Mouse (Mus musculus): ENCODE measurements at regions not wholly inside any gene's neighbourhood (a gene's known extent, or its start where the extent isn't known, plus 50 kb on each side); places are given as distances from the start of the nearest gene placed in this dataset.

DNA sequence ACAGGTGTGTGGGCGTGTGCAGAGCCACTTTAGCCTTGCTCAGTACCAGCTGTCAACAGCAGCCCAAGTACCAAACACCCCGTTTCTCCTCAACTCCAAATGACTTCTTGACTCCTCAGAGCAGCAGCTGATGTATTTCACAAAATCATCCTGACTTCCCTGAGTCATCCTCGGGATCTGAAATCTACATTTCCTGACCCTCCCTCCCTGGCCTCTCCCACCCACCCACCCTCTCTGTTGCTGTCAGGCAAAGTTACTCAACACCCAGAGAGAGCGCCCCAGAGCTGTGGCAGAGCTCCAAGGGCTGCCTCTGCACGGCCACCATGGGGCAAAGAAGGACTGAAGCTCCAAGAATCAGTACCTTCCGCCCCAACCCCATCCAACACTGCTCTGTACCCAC is 83.5 kb upstream of the Cyp1b1 start:
- no peak for DNase-seq (ENCODE audit: low spot score)

DNA sequence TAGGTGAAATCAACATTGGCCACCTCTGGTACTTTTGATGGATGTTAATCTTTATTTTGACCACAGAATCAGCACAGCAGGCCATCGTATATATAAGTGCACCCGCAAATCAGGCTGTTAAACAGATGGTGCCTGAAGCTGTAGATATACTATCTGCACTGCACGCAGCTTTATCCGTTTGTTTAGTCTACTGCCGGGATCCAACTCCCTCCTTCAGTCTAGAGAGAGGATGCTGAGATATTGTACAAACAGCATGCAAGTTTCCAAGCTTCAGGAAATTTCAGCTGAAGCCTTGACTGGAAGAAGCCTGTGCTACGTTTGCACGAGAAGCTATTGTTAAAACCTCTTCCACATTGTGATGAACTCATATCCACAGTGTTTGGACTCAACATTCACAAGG is 75.3 kb upstream of the Cyp1b1 start:
- DNase-seq (ENCODE audit: low spot score): no peak

DNA sequence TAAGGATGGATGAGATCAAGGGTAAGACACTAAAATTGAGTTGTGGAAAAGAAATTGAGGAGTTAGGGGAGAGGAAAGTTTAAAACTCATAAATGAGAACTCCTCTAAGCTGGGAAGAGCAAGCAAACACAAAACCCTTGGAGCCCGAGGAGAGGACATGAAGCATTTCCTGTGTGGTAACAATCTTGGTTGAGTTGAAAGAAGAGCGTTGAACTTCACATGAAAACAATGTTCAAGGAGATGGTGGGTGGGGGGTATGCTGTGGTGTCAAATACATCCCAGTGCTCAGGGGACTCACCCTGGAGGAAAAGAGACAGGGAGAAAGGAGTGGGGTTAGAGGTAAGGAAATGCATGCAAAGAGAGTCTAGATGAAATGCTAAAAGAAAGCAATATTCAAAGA is 72.3 kb upstream of the Cyp1b1 start:
- DNase-seq (ENCODE audit: low spot score): no peak

DNA sequence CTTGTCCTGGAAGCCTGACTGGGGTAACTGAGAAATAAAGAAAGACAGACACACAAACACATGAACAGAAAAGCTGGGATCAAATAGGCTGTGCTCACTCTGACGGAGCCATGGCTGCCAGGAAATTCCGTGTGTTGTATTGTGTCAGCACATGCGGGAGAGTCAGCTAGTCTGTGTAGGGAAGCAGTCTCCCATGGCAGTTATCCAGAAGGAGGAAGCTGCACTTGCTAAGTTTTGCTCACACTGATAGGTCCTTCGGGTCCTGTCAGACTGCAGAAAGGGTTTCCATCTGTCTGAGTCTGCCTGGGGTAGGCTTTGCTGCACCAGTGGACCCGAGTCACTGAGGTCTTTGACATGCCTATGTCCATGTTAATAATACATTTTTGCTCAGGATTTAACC is 71.8 kb upstream of the Cyp1b1 start:
- no peak for DNase-seq (ENCODE audit: low spot score)

DNA sequence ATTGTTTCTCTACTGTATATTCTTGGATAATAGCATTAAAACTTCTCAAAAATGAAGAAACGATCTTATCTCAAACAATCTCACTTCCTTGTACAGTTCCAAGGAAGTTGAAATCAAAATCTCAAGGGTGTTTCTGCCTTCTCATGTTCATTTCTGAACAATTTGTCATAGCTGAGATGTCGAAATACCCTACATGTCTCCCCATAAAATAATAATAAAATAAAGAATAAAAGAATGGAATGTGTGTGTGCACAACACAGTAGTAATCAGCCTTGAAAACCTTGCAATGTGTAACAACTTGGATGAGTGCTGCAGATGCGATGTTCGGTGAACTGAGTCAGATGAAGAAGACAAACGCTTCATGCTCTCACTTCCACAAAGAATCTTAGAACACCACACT is 71.4 kb upstream of the Cyp1b1 start:
- DNase-seq (ENCODE audit: low spot score): no peak

DNA sequence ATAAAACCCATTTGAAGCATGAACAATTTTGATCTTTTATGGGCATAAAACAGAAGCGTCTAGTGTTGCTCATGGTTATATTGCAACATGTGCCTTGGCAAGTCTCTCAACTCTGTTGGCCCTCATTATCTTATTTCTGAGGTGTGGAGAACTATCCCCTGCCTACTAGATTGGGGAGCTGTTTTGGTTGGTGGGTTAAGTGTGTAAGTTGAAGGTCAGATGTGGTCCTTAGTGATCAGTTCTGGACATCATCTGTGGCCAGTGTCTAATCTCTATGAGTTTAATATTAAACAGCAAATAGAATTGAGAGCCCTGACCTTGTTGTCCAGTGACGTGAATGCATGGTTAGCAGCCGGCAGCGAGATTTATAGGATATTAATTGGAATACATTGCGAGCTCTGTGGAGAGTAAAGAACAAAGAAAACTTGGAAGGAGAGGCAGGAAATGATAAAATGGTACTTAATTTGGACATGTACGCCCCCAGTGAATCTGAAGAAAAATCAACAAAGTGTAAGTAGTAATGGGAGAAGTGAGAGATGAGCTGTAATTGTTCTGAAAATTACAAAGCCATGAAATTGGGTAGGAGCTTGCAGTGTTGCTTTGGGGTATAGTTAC is 69.5 kb upstream of the Cyp1b1 start:
- DNase-seq (ENCODE audit: low spot score): no peak

DNA sequence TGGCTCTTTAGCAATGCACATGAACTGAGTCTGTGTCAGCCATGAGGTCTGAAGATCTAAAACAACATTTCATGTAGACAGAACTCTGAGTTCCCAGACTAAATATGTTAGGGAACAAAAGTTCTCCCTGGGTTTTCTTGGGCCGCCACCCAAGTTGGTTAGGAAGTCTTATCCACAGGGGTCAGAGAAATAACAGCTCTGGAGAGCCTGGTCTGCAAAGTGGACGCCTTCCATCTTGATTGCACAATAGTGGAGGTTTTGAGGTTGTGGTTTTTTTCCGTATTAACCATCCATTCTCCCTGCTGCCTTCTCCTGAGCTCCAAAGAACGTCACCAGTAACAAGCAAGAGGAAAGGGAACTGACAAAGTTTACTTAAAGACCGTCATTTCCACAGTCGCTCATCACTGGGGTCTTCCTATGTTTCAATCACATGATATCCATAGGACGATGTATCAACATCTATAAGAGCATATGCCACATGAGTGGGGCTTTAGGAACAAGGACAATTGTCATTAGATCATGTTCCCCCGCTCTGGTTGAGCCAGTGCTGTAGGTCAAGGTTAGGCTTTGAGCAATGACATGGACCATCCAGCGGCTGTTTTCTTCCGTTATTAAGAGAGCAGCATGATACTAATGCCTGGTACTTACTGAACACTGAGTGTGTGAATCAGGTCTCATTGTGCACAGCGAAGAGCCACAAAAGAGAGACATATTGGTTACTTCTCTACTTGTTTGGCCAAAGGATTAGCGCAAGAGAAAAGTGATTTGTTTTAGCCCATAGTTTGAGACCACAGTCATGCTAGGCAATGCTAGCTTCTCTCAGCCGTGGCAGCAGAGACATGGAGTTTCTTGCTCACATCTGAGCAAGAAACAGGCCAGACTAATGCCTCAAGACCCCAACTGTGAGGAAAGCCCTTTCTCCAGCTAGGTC is 67.1 kb upstream of the Cyp1b1 start:
- peak; percentile 33 for DNase-seq (ENCODE audit: low spot score)

DNA sequence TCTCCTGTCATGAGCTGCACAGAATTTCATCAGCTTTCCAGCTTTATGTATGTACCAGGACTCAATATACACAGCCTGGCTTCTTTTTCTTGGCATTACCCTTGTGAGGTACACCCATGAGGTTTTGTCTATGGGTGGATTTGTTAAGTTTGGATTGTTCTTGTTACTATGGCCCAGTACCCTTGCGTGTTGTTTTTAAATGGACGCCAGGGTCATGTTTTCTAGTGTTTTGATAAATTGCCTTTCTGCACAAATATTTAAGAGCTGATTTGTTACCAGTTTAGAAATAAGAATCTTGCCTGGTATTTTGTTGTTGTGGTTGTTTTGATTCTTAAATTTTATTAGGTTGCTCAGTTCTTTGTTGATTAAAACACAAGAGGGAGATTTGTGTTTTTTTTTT is 66.4 kb upstream of the Cyp1b1 start:
- no peak for DNase-seq (ENCODE audit: low spot score)

DNA sequence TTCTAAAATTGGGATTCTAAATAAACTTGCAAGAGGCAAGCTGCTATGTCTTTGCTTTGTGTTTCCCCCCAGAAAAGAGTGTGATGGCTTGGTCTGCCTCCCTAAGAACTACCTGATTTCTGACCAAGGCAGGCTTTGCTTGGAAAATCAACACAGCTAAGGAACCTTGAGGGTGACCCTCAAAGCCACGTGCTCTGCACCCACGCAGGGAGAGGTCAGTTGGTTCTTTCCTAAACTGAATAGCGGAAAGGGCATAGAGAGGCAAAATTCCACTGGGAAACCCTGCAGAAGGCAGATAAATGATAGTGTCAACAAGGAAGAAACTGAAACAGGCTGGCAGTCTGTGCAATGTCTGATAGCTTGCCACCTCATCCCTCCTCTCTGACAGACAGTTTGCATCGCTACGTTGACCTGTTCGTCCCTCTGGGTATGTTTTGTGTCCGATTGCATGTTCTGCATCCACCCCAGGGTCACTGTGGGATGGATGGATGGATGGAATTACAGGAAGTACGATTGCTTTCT is 63.1 kb upstream of the Cyp1b1 start:
- no peak for DNase-seq (ENCODE audit: low spot score)

DNA sequence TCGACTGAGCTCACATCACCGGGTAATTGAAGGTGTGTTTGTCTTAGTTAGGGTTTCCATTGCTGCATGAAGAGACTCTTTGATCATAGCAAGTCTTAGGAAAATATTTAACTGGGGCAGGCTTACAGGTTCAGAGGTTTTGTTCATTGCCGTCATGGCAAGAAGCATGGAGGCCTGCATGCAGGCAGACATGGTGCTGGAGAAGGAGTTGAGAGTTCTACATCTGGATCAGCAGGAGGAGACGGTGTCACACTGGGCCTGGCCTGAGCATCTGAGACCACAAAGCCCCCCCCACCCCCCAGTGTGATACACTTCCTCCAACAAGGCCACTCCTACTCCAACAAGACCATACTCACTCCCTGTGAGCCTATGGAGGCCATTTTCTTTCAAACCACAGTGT is 61.3 kb upstream of the Cyp1b1 start:
- DNase-seq (ENCODE audit: low spot score): no peak

DNA sequence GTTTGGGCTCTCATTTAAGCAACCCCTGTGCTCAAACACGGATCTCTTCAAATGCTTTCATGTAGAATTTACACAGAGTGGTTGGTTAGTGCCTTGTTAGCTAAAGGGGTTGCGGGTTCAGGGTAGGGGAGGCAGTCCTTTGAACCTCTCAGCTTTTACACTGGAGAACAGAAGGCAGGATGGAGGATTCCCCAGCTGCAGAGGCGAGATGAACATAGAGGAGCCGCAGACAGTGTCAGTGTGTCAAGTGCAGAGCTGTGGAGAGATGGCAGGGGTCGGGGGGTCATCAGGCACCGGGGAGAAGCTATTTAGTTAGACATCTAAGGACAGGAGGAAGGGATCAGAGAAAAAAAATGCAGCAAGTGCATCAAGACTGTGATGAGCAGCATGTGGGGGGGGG is 60.4 kb upstream of the Cyp1b1 start:
- DNase-seq (ENCODE audit: low spot score): no peak

DNA sequence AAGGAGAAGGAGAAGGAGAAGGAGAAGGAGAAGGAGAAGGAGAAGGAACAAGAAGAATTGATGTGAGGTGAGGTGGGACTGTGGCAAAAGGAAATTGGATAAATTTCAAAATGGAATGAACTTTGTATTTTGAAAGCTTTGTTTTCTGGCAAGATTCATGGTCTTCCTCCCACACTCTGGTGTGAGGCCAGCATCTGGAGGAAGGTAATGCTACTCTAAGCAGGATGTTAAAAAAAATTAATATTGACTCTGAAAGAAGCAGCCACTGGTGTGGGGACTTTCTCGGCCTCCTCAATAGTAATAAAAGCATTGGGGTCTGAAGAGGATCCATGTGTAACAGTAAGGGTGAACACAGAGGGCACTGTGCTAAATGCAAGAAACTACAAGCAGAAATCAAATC is 59.4 kb upstream of the Cyp1b1 start:
- no peak for DNase-seq (ENCODE audit: low spot score)

DNA sequence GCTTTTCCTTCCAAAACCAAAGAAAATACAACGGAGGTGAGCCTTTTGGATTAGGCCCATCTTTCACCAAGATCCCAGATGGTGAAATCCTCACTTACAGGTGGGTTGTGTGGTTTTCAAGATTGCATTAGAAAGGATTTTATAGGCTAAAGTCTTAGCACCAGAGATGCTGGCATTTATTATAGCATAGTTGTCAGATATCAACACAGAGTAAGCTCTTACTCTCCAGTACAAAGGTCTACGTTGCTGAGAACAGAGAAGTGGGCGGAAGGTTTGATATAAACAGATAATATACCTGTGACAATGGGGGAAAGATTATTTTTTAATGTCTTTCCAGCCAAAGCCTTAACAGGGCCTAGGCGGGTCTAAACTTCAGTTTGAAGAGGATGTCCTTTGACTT is 57.4 kb upstream of the Cyp1b1 start:
- no peak for DNase-seq (ENCODE audit: low spot score)

DNA sequence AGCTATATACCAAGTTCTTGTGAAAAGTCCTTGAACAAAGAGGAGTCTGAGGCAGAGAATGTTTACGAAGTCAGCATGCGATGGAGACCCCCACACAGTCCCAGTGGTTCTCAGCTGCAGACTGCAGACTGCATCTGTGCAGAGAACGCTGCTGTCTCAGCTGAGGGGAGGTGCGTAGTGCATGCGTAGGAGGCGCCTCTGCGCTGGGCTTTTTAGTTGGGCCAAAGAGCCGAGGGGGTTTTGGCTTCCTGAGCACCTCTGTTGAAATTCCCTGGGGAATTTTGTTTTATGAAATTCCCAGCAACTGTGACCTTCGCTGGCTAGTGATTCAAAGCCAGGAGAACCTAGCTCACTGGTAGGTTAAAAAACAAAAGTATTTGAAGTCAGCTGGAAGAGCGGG is 56.9 kb upstream of the Cyp1b1 start:
- DNase-seq (ENCODE audit: low spot score): peak; percentile 47

DNA sequence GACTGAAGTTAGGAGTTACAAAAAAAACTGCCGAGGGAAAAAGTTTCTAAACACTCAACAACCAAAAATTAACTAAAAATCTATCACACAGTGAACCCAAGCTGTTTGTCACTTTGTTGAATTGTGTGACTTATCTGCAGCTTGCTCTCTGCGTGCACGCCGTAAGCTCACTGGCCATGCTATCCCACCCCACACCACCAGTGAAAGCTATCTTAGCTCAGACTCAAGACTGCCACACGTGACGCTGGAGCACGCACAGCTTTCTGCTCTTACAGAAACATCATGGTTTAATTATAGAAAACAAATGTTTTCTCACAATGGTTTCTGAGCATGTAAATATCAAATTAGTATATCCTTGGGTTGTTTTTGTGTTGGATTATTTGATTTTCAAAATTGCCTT is 56.0 kb upstream of the Cyp1b1 start:
- DNase-seq (ENCODE audit: low spot score): no peak

DNA sequence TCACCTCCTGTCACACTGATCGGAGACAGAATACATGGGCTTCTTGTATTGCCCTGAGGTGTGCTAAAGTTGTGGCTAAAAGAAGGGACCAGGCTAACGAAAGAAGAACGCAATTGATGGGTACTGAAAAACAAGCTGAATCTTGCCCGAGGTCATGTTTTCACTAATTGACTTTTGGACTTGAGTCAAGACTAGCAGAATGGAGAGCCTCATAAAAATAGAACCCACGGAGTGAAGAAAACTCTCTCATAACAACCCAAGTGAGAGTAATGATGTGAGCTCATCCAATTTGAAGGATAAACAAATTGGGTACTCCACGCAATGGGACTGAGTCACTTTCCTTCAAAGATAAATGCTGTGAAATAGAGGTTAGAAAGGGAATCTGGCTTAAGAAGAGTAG is 55.0 kb upstream of the Cyp1b1 start:
- no peak for DNase-seq (ENCODE audit: low spot score)

DNA sequence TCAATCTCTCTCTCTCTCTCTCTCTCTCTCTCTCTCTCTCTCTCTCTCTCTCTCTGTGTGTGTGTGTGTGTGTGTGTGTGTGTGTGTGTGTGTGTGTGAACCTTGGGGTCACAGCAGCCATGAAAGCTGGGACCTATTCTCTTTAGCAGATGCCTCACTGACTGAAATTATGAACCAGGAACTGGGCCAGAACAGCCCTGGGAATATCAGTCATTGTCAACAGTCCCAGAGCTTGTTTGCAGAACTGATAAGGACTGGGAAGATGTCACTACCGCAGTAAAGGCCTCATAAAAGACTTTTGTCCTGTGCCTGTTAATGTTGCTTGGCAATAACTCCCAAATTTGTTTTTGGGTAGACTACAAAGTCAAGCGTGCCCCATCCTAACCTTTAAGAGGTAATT is 53.2 kb upstream of the Cyp1b1 start:
- no peak for DNase-seq (ENCODE audit: low spot score)

DNA sequence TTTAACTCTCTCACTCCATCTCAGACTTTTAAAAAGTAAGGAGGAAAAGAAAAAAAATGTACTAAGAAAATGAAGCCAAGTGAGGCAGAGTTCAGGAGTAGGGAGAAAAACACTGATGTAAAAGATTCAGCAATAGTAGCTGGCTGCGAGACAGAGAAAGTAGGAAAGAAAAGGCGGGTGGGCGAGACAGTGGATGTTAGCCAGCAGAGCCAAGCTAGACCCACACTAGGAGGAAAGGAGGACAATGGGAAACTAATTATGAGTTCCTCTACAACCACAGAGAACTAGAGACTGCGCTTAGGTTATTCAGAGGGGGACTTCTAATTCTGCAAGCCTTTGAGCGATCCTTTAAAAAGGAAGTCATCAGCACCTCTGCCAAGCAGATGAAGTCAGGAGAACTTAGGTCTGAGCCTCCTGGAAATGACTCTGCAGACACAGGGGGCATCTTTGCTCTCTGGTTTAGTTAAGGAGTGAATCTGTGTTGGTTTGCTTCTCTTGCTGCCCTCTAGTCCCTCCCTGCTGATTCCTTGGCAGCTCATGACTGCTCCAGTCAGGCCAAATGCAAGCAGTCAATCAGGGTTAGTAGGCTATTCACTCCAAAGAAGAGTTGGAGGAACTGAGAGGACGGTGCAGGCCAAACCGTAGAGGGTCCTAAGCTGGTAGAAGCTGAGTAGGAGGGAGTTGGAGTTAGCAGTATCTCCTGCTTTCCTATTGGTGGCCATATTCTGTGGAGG is 50.4 kb upstream of the Cyp1b1 start:
- DNase-seq (ENCODE audit: low spot score): no peak

All from ovary, postnatal 14 days (tissue).